Mouse (Mus musculus) thymus, adult 2 months (tissue): ENCODE data around the gene Qrich2.

Source experiments
- CTCF ChIP-seq: fragments of 200-500 bp; IDR thresholded peaks from 2 replicates; pipeline ENCODE4 v1.5.1; 2012; ENCODE audit warnings: mild to moderate bottlenecking, control low read depth, low read length, moderate library complexity, borderline replicate concordance; ENCODE audit not compliant: control insufficient read depth, poor library complexity, insufficient read depth; ENCODE audit errors: extremely low read depth
- POLR2A ChIP-seq: fragments of 200-500 bp; IDR thresholded peaks from 2 replicates; pipeline ENCODE4 v1.6.1; 2012; ENCODE audit warnings: mild to moderate bottlenecking, low read length, control low read depth, moderate library complexity; ENCODE audit not compliant: control insufficient read depth, poor library complexity, insufficient read depth; ENCODE audit errors: extremely low read depth

DNA sequence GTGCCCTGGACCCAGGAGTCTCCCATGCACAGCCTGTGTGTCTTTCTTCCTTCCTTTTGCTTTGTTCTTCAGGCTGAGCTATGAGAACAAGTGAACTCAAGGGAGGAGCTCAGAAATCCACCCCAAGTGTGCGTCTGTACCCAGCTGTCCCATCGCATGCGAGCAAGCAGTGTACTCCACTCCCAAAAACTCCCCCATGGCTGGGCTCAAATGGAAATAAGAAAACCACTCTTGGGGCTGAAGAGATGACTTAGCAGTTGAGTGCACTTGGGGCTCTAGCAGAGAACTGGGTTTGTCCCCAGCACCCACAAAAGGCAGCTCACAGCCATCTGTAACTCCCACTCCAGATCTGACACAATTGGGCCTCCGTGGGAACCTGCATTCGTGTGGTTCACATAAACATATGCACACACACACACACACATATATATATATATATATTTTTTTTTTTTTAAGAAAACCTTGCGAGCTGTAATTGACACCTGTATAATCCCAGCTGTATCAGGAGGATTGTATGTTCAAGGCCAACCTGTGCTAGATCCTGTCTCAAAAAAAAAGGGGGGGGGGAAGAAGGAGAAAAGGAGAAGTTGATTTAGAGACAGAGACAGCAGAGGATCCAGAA lies 47.1 kb downstream of the Qrich2 start:
- TF ChIP-seq POLR2A (no peak), CTCF (no peak)
